Mouse (Mus musculus): ENCODE measurements around the gene Ubash3b.

Gene Ubash3b

GRCm38 (mm10) chr9:40989940-40990588 is 171.4 kb downstream of the Ubash3b start:
- DNase-seq = peak; percentile 86

- DNase-seq = peak; percentile 75 to 90
Measured at GRCm38 (mm10) chr9:40984313-40984712, 177.2 kb downstream of the Ubash3b start.

GRCm38 (mm10) chr9:40983758-40984157 is 177.7 kb downstream of the Ubash3b start:
- peak in 1 of 2 experiments; percentile 32 for DNase-seq

GRCm38 (mm10) chr9:40982480-40982879 is 179.0 kb downstream of the Ubash3b start:
- DNase-seq = peak; percentile 60 to 65

- no peak for DNase-seq
Measured at GRCm38 (mm10) chr9:40974042-40974801, 187.3 kb downstream of the Ubash3b start.

- DNase-seq = no peak
Measured at GRCm38 (mm10) chr9:40964418-40964714, 197.1 kb downstream of the Ubash3b start.

- peak; percentile 19 to 34 for DNase-seq
Measured at GRCm38 (mm10) chr9:40963586-40964417, 197.7 kb downstream of the Ubash3b start, which contains the start of gene Jhy. Gene Jhy (minus strand): TSS chr9:40964118.

- DNase-seq = no peak
Measured at GRCm38 (mm10) chr9:40961401-40961800, 200.1 kb downstream of the Ubash3b start.
